Mouse (Mus musculus) forebrain, embryonic 14.5 days (tissue): ENCODE results near the gene Tbx10. TPM values are rescaled to one million over a fixed set of nuclear protein-coding genes. Genes with fewer than 3 reads are reported as not detected.

Experiments used
- ATAC-seq: fragments of 200-750 bp; cut with Nextera tagmentation; 2 replicates; pipeline ENCODE4 v1.8.0; 2017; ENCODE audit warnings: mild to moderate bottlenecking, moderate library complexity
- DNase-seq: peaks from one replicate; pipeline ENCODE4 v3.0.0-alpha.2; 2015; ENCODE audit warnings: low spot score
- H3K27ac ChIP-seq: fragments of 300-500 bp; sonication (generic); 2 replicates; pipeline ENCODE4 v1.5.1; 2014; ENCODE audit warnings: low read depth, mild to moderate bottlenecking, control low read depth, low read length, moderate library complexity
- H3K27me3 ChIP-seq: fragments of 300-500 bp; sonication (generic); replicated peaks from 2 replicates; pipeline ENCODE4 v1.6.1; 2014; ENCODE audit warnings: low read length, control low read depth, mixed read lengths; ENCODE audit not compliant: control insufficient read depth, insufficient read depth
- H3K36me3 ChIP-seq: fragments of 300-500 bp; sonication (generic); 2 replicates; pipeline ENCODE4 v1.6.1; 2014; ENCODE audit warnings: low read length, control low read depth; ENCODE audit not compliant: control insufficient read depth, insufficient read depth
- H3K4me1 ChIP-seq: fragments of 300-500 bp; sonication (generic); 2 replicates; pipeline ENCODE4 v1.6.1; 2014; ENCODE audit warnings: antibody characterized with exemption, low read length, control low read depth; ENCODE audit not compliant: control insufficient read depth, insufficient read depth
- H3K4me2 ChIP-seq: fragments of 300-500 bp; sonication (generic); 2 replicates; pipeline ENCODE4 v1.6.1; 2014; ENCODE audit warnings: mild to moderate bottlenecking, control low read depth, low read length
- H3K4me3 ChIP-seq: fragments of 300-500 bp; sonication (generic); 2 replicates; pipeline ENCODE4 v1.5.1; 2014; ENCODE audit warnings: low read depth, low read length, control low read depth
- H3K9ac ChIP-seq: fragments of 300-500 bp; sonication (generic); 2 replicates; pipeline ENCODE4 v1.6.1; 2014; ENCODE audit warnings: mild to moderate bottlenecking, low read length, control low read depth, moderate library complexity
- H3K9me3 ChIP-seq: fragments of 300-500 bp; sonication (generic); replicated peaks from 2 replicates; pipeline ENCODE4 v1.6.1; 2016; ENCODE audit warnings: low read length, control low read depth, mixed read lengths; ENCODE audit not compliant: control insufficient read depth
- WGBS: fragments of 180-500 bp; shearing (Covaris S2); extraction: QIAGEN DNeasy Blood & Tissue Kit; methylation state at CpG from one replicate; pipeline ENCODE4 v1.1.7; 2014; 5-methylcytosine and 5-hydroxymethylcytosine counted together
- polyA plus RNA-seq: library from polyadenylated mRNA; unstranded; fragments of >200 nt; fragmentation: Nextera tagmentation; extraction: Ambion mirVana; gene quantifications from 2 replicates; pipeline ENCODE4 v1.2.1, GENCODE M21; 2014

The Tbx10 gene
- polyA plus RNA-seq, 1 experiment from 2014 or later = not detected

GRCm38 (mm10) chr19:4003641-4004040 lies 11.1 kb downstream of the Tbx10 start:
- 80% methylated on average over 12 of the region's 12 CpGs for WGBS
- Histone ChIP-seq H3K9me3 (no peaks in the 10 kb centered on the region), H3K36me3 (peaks cover 34% of the 10 kb centered on the region), H3K27ac (no peak overlapping the region), H3K27me3 (no peaks in the 10 kb centered on the region), H3K4me1 (peaks cover 10% of the 10 kb centered on the region), H3K4me2 (no peak overlapping the region), H3K4me3 (no peak overlapping the region), H3K9ac (no peak overlapping the region)
- ATAC-seq = no peak
- no peak for DNase-seq

- ATAC-seq (no peak), DNase-seq (no peak)
- Histone ChIP-seq H3K9me3 (no peaks in the 10 kb centered on the region), H3K27ac (no peak overlapping the region), H3K9ac (no peak overlapping the region), H3K36me3 (peaks cover 41% of the 10 kb centered on the region), H3K4me1 (peaks cover 10% of the 10 kb centered on the region), H3K4me2 (no peak overlapping the region), H3K4me3 (no peak overlapping the region), H3K27me3 (no peaks in the 10 kb centered on the region)
- WGBS = 87% methylated on average over 15 of the region's 15 CpGs
Measured at GRCm38 (mm10) chr19:4004331-4004730, 11.8 kb downstream of the Tbx10 start.

DNA sequence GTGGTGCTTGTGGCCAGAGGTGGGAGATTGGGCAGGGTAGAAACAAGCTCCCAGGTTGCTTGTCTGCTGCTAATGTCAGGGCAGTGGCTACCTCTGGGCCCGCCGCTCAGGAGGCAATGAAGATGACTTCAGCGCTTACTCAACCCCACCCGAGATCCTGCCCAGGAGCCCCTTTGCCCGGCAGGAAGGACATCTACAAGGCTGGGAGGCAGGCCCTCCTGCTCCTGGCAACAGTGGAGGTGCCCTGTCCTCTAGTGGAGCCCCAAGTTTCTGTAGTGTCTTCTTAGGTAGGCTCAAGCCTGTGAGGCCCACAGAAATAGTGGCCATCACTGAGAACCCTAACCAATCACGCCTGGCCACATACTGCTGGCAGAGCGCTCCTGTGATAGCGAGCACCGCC lies 12.5 kb downstream of the Tbx10 start:
- WGBS = 92% methylated on average over 9 of the region's 9 CpGs
- Histone ChIP-seq H3K36me3 (peaks cover 49% of the 10 kb centered on the region), H3K4me1 (peaks cover 6% of the 10 kb centered on the region), H3K27me3 (no peaks in the 10 kb centered on the region), H3K4me2 (no peak overlapping the region), H3K9ac (no peak overlapping the region), H3K4me3 (no peak overlapping the region), H3K27ac (no peak overlapping the region), H3K9me3 (no peaks in the 10 kb centered on the region)
- DNase-seq (no peak), ATAC-seq (no peak)

- Histone ChIP-seq H3K27ac (no peak overlapping the region), H3K4me2 (no peak overlapping the region), H3K9me3 (no peaks in the 10 kb centered on the region), H3K4me3 (no peak overlapping the region), H3K4me1 (peaks cover 5% of the 10 kb centered on the region), H3K36me3 (peaks cover 55% of the 10 kb centered on the region), H3K27me3 (no peaks in the 10 kb centered on the region), H3K9ac (no peak overlapping the region)
- ATAC-seq (no peak), DNase-seq (no peak)
- 92% methylated on average over 8 of the region's 8 CpGs for WGBS
Measured at GRCm38 (mm10) chr19:4005971-4006370, 13.4 kb downstream of the Tbx10 start.

- Histone ChIP-seq H3K9me3 (no peaks in the 10 kb centered on the region), H3K36me3 (peaks cover 49% of the 10 kb centered on the region), H3K4me2 (no peak overlapping the region), H3K27me3 (no peaks in the 10 kb centered on the region), H3K4me3 (no peak overlapping the region), H3K4me1 (no peaks in the 10 kb centered on the region; the same call in 1 of the 2 replicates), H3K27ac (no peak overlapping the region), H3K9ac (no peak overlapping the region)
- no peak for ATAC-seq
- WGBS = 90% methylated on average over 5 of the region's 5 CpGs
- no peak for DNase-seq
Measured at GRCm38 (mm10) chr19:4011086-4011485, 18.5 kb downstream of the Tbx10 start.

DNA sequence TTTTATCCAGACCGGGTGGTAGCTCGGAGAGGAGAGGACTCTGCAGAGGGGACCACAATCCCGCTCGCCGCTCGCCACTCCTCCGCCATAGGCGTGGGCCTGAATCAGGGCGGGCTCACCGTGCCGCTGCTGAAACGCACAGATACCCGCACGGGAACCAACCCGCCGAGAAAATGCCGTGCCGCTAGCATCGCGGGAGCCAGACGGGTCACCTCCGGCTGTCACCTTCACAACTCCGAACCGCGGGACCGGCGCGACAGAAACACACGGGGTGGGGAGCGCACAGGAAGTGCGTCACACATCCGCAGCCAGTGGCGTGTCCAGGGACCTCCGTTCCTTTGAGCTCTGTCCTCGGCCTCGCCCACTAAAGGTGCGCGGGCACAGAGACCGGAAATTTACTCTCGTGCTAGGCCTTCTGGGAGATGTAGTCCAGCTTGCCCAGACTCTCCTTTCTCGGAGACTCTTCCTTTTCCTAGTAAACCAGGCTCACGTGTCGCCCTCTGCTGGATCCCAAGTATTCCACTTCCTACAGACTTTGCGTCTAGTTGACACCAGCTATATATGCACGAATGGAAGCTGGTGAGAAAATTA lies 20.0 kb downstream of the Tbx10 start, which contains the start of gene Ndufv1:
Gene Ndufv1, minus strand, starts transcription at position 375 of the 591 bp plus-strand sequence.
- WGBS = under 1% methylated on average over 45 of the region's 45 CpGs
- peak; percentile 100 for ATAC-seq

GRCm38 (mm10) chr19:4013066-4013465 lies 20.5 kb downstream of the Tbx10 start:
- ATAC-seq (no peak; the same call in 1 of the 2 replicates), DNase-seq (no peak)
- 25% methylated on average over 9 of the region's 9 CpGs for WGBS
- peak overlapping the region; percentile 29; the same call in 1 of the 2 replicates for H3K9ac ChIP-seq
- H3K4me3 ChIP-seq = peak overlapping the region; percentile 87
- H3K36me3 ChIP-seq = peaks cover 29% of the 10 kb centered on the region
- H3K27me3 ChIP-seq = no peaks in the 10 kb centered on the region
- H3K4me2 ChIP-seq = peak overlapping the region; percentile 41; the same call in 1 of the 2 replicates
- no peak overlapping the region for H3K27ac ChIP-seq
- no peaks in the 10 kb centered on the region for H3K9me3 ChIP-seq
- H3K4me1 ChIP-seq = no peaks in the 10 kb centered on the region; the same call in 1 of the 2 replicates

More for the DNA sequence above, 20.0 kb downstream of the Tbx10 start, which contains the start of gene Ndufv1:
- Histone ChIP-seq H3K4me1 (no peaks in the 10 kb centered on the region; the same call in 1 of the 2 replicates), H3K27ac (peak within 1 kb of the TSS; percentile 60; the same call in 1 of the 2 replicates), H3K27me3 (no peaks in the 10 kb centered on the region), H3K9me3 (no peaks in the 10 kb centered on the region), H3K9ac (peak within 1 kb of the TSS; percentile 79), H3K4me2 (peak within 1 kb of the TSS; percentile 77), H3K4me3 (peak within 1 kb of the TSS; percentile 87), H3K36me3 (peaks cover 34% of the 10 kb centered on the region)
- peak; percentile 100 for DNase-seq

- H3K9ac ChIP-seq = no peak overlapping the region
- ATAC-seq = no peak
Measured at GRCm38 (mm10) chr19:4014802-4015201, 22.2 kb downstream of the Tbx10 start.

DNA sequence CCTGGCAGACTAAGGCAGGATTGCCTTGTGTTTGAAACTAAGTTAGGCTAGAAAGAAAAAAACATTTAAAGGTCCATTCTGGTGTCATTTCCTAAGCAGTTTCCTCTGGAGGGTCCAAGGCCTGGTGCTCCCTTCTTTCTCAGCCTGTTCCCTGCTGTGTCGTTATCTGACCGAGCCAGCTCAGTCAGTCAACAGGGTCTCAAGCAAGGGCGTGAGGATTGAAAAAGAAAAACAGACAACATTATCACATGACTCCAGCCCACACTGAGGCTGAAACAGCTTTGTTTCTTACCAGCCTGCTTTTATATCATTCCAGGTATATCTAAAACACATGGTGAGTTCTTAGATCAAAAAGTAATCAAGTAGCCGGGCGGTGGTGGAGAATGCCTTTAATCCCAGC lies 23.1 kb downstream of the Tbx10 start:
- no peak overlapping the region for H3K27ac ChIP-seq
- 62% methylated on average over 5 of the region's 5 CpGs for WGBS
- H3K36me3 ChIP-seq = peaks cover 5% of the 10 kb centered on the region; the same call in 1 of the 2 replicates

More at GRCm38 (mm10) chr19:4014802-4015201, 22.2 kb downstream of the Tbx10 start:
- no peak overlapping the region for H3K4me3 ChIP-seq
- H3K9me3 ChIP-seq = no peaks in the 10 kb centered on the region
- no peak for DNase-seq
- H3K27ac ChIP-seq = no peak overlapping the region
- H3K4me2 ChIP-seq = no peak overlapping the region
- H3K4me1 ChIP-seq = no peaks in the 10 kb centered on the region; the same call in 1 of the 2 replicates
- peaks cover 12% of the 10 kb centered on the region for H3K36me3 ChIP-seq
- no peaks in the 10 kb centered on the region for H3K27me3 ChIP-seq

More for the DNA sequence above, 23.1 kb downstream of the Tbx10 start:
- ATAC-seq = no peak
- DNase-seq = no peak
- Histone ChIP-seq H3K27me3 (no peaks in the 10 kb centered on the region), H3K4me2 (no peak overlapping the region), H3K9me3 (no peaks in the 10 kb centered on the region), H3K9ac (no peak overlapping the region), H3K4me3 (no peak overlapping the region), H3K4me1 (no peaks in the 10 kb centered on the region; the same call in 1 of the 2 replicates)
